Mouse (Mus musculus) embryonic facial prominence, embryonic 13.5 days (tissue): Measurements from ENCODE around the gene Amigo1. TPM values are rescaled to one million over a fixed set of nuclear protein-coding genes. Genes with fewer than 3 reads are reported as not detected.
A peak's percentile ranks its signal among the peaks of the same experiment; 100 is the strongest.

Experiments used
- ATAC-seq: fragments of 200-750 bp; cut with Nextera tagmentation; 2 replicates; pipeline ENCODE4 v1.8.0; 2017; ENCODE audit warnings: low read depth; ENCODE audit not compliant: insufficient number of reproducible peaks, insufficient read depth, low FRiP score, low TSS enrichment
- H3K27ac ChIP-seq: fragments of 300-500 bp; sonication (generic); 2 replicates; pipeline ENCODE4 v1.5.1; 2015; ENCODE audit warnings: moderate library complexity, mild to moderate bottlenecking, inconsistent platforms
- H3K27me3 ChIP-seq: fragments of 300-500 bp; sonication (generic); 2 replicates; pipeline ENCODE4 v1.6.1; 2015; ENCODE audit warnings: mild to moderate bottlenecking, inconsistent platforms
- H3K36me3 ChIP-seq: fragments of 300-500 bp; sonication (generic); 2 replicates; pipeline ENCODE4 v1.6.1; 2015; ENCODE audit warnings: mild to moderate bottlenecking, inconsistent platforms
- H3K4me1 ChIP-seq: fragments of 300-500 bp; sonication (generic); 2 replicates; pipeline ENCODE4 v1.6.1; 2015; ENCODE audit warnings: inconsistent platforms
- H3K4me2 ChIP-seq: fragments of 300-500 bp; sonication (generic); 2 replicates; pipeline ENCODE4 v1.6.1; 2015; ENCODE audit warnings: moderate library complexity, mild to moderate bottlenecking, inconsistent platforms
- H3K4me3 ChIP-seq: fragments of 300-500 bp; sonication (generic); 2 replicates; pipeline ENCODE4 v1.5.1; 2015; ENCODE audit warnings: mild to moderate bottlenecking, inconsistent platforms
- H3K9ac ChIP-seq: fragments of 300-500 bp; sonication (generic); 2 replicates; pipeline ENCODE4 v1.6.1; 2015; ENCODE audit warnings: mild to moderate bottlenecking, inconsistent platforms
- H3K9me3 ChIP-seq: fragments of 300-500 bp; sonication (generic); 2 replicates; pipeline ENCODE4 v1.6.1; 2016; ENCODE audit warnings: inconsistent platforms
- whole genome bisulfite sequencing: fragments of 180-500 bp; shearing (Covaris S2); methylation state at CpG from one replicate; pipeline ENCODE4 v1.1.7; 2015; ENCODE audit warnings: mixed read lengths; 5-methylcytosine and 5-hydroxymethylcytosine counted together
- polyA plus RNA-seq: library from polyadenylated mRNA; unstranded; fragments of >200 nt; fragmentation: Nextera tagmentation; extraction: Ambion mirVana; gene quantifications from 2 replicates; pipeline ENCODE4 v1.2.1, GENCODE M21; 2015

Gene Amigo1
- polyA plus RNA-seq, 1 experiment from 2014 or later, result 4.5 TPM

GRCm38 (mm10) chr3:108187111-108187795 is 1.1 kb downstream of the Amigo1 start:
- ATAC-seq, result no peak
- Histone ChIP-seq H3K9ac (peak overlapping the region; percentile 73; the same call in 1 of the 2 replicates), H3K4me1 (peaks cover 14% of the 10 kb centered on the region), H3K9me3 (no peaks in the 10 kb centered on the region), H3K27me3 (peaks cover 28% of the 10 kb centered on the region), H3K36me3 (0 out of 2 replicates have a peak, but pooled peaks cover 6% of the 10 kb centered on the region), H3K4me3 (peak overlapping the region; percentile 66), H3K4me2 (peak overlapping the region; percentile 91), H3K27ac (no peak overlapping the region)
- 53% methylated on average over 20 of the region's 20 CpGs for WGBS

DNA sequence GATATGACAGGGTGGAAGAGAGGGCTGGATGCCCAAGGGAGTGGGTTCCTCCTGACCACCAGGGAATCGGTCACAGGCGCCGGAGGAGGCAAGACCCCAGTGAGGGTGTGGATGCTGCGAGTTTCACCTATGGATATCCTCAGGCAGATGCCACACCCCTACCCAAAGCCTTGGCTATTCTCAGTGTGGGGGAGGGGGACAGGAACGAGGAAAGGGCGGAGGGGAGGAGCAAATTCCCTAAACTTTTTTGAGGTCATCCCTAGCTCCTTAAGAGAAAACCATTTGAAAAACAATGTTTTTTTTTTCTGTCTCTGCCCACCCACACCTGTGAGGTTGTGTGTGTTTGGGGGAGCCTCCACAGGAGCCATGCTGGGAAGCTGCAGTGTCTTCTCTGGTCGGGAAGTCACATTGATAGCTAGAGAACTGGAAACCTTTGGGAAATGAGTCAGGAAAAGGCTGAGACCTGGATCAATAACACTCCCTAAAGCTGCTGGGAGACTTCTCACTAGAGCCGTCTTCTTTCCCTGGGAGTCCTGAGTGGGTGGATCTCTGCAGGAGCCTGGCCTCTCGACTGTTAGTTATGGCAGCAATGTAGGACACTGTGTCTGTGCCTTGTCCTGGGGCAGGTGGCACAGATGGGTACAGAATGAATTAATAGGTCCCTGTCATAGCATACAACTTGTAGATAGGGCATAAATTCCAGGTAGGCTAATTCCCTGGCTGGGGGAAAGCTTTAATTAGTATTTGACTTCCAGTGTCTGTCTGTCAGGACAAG is 2.8 kb downstream of the Amigo1 start:
- Histone ChIP-seq H3K36me3 (0 out of 2 replicates have a peak, but pooled peaks cover 6% of the 10 kb centered on the region), H3K4me3 (no peak overlapping the region), H3K27me3 (peaks cover 28% of the 10 kb centered on the region), H3K27ac (no peak overlapping the region), H3K4me2 (no peak overlapping the region), H3K9me3 (no peaks in the 10 kb centered on the region), H3K4me1 (peaks cover 14% of the 10 kb centered on the region), H3K9ac (no peak overlapping the region)
- 70% methylated on average over 9 of the region's 9 CpGs for WGBS
- no peak for ATAC-seq

- H3K4me3 ChIP-seq, result no peak overlapping the region
- 0 out of 2 replicates have a peak, but pooled peaks cover 6% of the 10 kb centered on the region for H3K36me3 ChIP-seq
- no peak overlapping the region for H3K27ac ChIP-seq
- H3K9ac ChIP-seq, result no peak overlapping the region
- no peak for ATAC-seq
- H3K9me3 ChIP-seq, result no peaks in the 10 kb centered on the region
- H3K4me2 ChIP-seq, result no peak overlapping the region
- WGBS, result 59% methylated on average over 5 of the region's 5 CpGs
- H3K4me1 ChIP-seq, result peaks cover 14% of the 10 kb centered on the region
- peaks cover 23% of the 10 kb centered on the region for H3K27me3 ChIP-seq
Measured at GRCm38 (mm10) chr3:108189897-108190296, 3.8 kb downstream of the Amigo1 start.

GRCm38 (mm10) chr3:108193686-108194085 is 7.6 kb downstream of the Amigo1 start:
- WGBS, result 79% methylated on average over 4 of the region's 4 CpGs
- no peak overlapping the region for H3K4me3 ChIP-seq

GRCm38 (mm10) chr3:108195287-108195686 is 9.2 kb downstream of the Amigo1 start:
- Histone ChIP-seq H3K4me3 (no peak overlapping the region), H3K27ac (no peak overlapping the region), H3K36me3 (peaks cover 8% of the 10 kb centered on the region), H3K4me2 (no peak overlapping the region), H3K27me3 (no peaks in the 10 kb centered on the region), H3K4me1 (peaks cover 27% of the 10 kb centered on the region), H3K9ac (no peak overlapping the region; the same call in 1 of the 2 replicates), H3K9me3 (no peaks in the 10 kb centered on the region)
- 83% methylated on average over 4 of the region's 4 CpGs for WGBS
- no peak for ATAC-seq

More at GRCm38 (mm10) chr3:108193686-108194085, 7.6 kb downstream of the Amigo1 start:
- H3K9me3 ChIP-seq, result no peaks in the 10 kb centered on the region
- ATAC-seq, result no peak
- H3K9ac ChIP-seq, result no peak overlapping the region
- peaks cover 23% of the 10 kb centered on the region for H3K4me1 ChIP-seq
- H3K4me2 ChIP-seq, result no peak overlapping the region
- no peak overlapping the region for H3K27ac ChIP-seq
- H3K36me3 ChIP-seq, result peaks cover 5% of the 10 kb centered on the region; the same call in 1 of the 2 replicates
- no peaks in the 10 kb centered on the region for H3K27me3 ChIP-seq

GRCm38 (mm10) chr3:108195941-108196590 is 9.9 kb downstream of the Amigo1 start:
- Histone ChIP-seq H3K4me3 (no peak overlapping the region), H3K27me3 (no peaks in the 10 kb centered on the region), H3K36me3 (peaks cover 8% of the 10 kb centered on the region), H3K9ac (peak overlapping the region; percentile 17; the same call in 1 of the 2 replicates), H3K9me3 (no peaks in the 10 kb centered on the region), H3K27ac (no peak overlapping the region), H3K4me1 (peaks cover 32% of the 10 kb centered on the region), H3K4me2 (no peak overlapping the region)
- 58% methylated on average over 7 of the region's 7 CpGs for WGBS
- ATAC-seq, result no peak

- 15% methylated on average over 14 of the region's 14 CpGs for WGBS
- no peaks in the 10 kb centered on the region for H3K9me3 ChIP-seq
- no peak overlapping the region for H3K27ac ChIP-seq
- H3K27me3 ChIP-seq, result no peaks in the 10 kb centered on the region
- ATAC-seq, result no peak
- peaks cover 12% of the 10 kb centered on the region for H3K36me3 ChIP-seq
- H3K4me2 ChIP-seq, result peak overlapping the region; percentile 3
- H3K9ac ChIP-seq, result 0 out of 2 replicates have a peak overlapping the region, but pooled peaks have one; percentile 40
- H3K4me3 ChIP-seq, result no peak overlapping the region
- peaks cover 37% of the 10 kb centered on the region for H3K4me1 ChIP-seq
Measured at GRCm38 (mm10) chr3:108197066-108197497, 10.9 kb downstream of the Amigo1 start.

GRCm38 (mm10) chr3:108199231-108199630 is 13.1 kb downstream of the Amigo1 start:
- Histone ChIP-seq H3K4me2 (no peak overlapping the region), H3K4me3 (no peak overlapping the region), H3K4me1 (peaks cover 37% of the 10 kb centered on the region), H3K27me3 (no peaks in the 10 kb centered on the region), H3K9me3 (no peaks in the 10 kb centered on the region), H3K36me3 (peaks cover 31% of the 10 kb centered on the region), H3K27ac (no peak overlapping the region), H3K9ac (no peak overlapping the region)
- no peak for ATAC-seq
- WGBS, result 91% methylated on average over 6 of the region's 6 CpGs

GRCm38 (mm10) chr3:108200329-108201323 is 14.5 kb downstream of the Amigo1 start, which contains the start of gene Cyb561d1:
Gene Cyb561d1 (minus strand): TSS chr3:108201212.
- peaks cover 45% of the 10 kb centered on the region for H3K36me3 ChIP-seq

DNA sequence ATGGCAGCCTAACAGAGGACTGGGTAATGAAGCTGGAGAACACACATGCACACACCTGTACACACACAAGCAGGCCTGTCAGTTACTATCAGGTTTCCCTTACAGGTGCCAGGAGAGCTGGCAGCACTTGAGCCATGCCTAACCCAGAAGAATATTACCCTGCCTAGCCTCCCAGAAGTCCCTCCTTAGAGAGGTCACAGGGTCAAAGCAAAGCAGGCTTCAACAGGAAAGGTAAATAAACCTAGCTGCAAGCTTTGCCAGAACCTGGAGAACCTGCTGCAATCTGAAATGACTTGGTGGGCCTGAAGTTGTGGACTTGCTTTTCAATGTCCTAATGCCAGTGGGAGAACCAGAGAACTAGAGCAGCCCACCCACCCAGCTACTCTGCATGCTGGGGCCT is 16.4 kb downstream of the Amigo1 start:
- H3K9me3 ChIP-seq, result no peaks in the 10 kb centered on the region
- H3K27ac ChIP-seq, result no peak overlapping the region
- ATAC-seq, result no peak
- peaks cover 31% of the 10 kb centered on the region for H3K4me1 ChIP-seq
- no peak overlapping the region for H3K4me2 ChIP-seq
- no peak overlapping the region for H3K9ac ChIP-seq
- H3K36me3 ChIP-seq, result peaks cover 64% of the 10 kb centered on the region
- H3K4me3 ChIP-seq, result no peak overlapping the region
- no peaks in the 10 kb centered on the region for H3K27me3 ChIP-seq

More at GRCm38 (mm10) chr3:108200329-108201323, 14.5 kb downstream of the Amigo1 start, which contains the start of gene Cyb561d1:
- Histone ChIP-seq H3K4me3 (peak within 1 kb of the TSS; percentile 63), H3K27ac (peak within 1 kb of the TSS; percentile 83), H3K9ac (peak within 1 kb of the TSS; percentile 73), H3K27me3 (no peaks in the 10 kb centered on the region), H3K4me1 (peaks cover 37% of the 10 kb centered on the region), H3K9me3 (no peaks in the 10 kb centered on the region), H3K4me2 (peak within 1 kb of the TSS; percentile 84)
- 3% methylated on average over 44 of the region's 44 CpGs for WGBS
- peak; percentile 84 for ATAC-seq
